Mouse (Mus musculus) MEL (cell line): ENCODE results near the gene Cntn3. TPM values are rescaled to one million over a fixed set of nuclear protein-coding genes. Genes with fewer than 3 reads are reported as not detected.

Experiments
- DNase-seq: peaks from one replicate; pipeline ENCODE4 v3.0.0; 2011; ENCODE audit warnings: low read depth, low spot score
- H3K27ac ChIP-seq: 2 replicates; pipeline ENCODE4 v1.5.1; 2012; ENCODE audit warnings: low read depth, mild to moderate bottlenecking, control low read depth, low read length, moderate library complexity; ENCODE audit not compliant: control insufficient read depth
- H3K27me3 ChIP-seq, 2 experiments: fragments of 150-350 bp in 1 of 2; sonication (generic) in 1 of 2; 2 replicates each; pipeline ENCODE4 v1.6.1; 2012; ENCODE audit warnings: low read length in 2 of 2, mild to moderate bottlenecking in 2 of 2, improper control_type of control experiment in 1 of 2, moderate library complexity in 1 of 2; ENCODE audit not compliant: insufficient read depth in 2 of 2, control insufficient read depth in 1 of 2
- H3K36me3 ChIP-seq, 2 experiments: 2 replicates each; pipeline ENCODE4 v1.6.1; 2012 to 2014; ENCODE audit warnings: low read length in 2 of 2, improper control_type of control experiment in 1 of 2, inconsistent platforms in 1 of 2, mild to moderate bottlenecking in 1 of 2; ENCODE audit not compliant: insufficient read depth in 2 of 2, control insufficient read depth in 1 of 2
- H3K4me1 ChIP-seq, 2 experiments: fragments of 150-350 bp in 1 of 2; sonication (generic) in 1 of 2; 2 replicates each; pipeline ENCODE4 v1.6.1; 2012; ENCODE audit warnings: low read length in 2 of 2, improper control_type of control experiment in 1 of 2, mild to moderate bottlenecking in 1 of 2; ENCODE audit not compliant: insufficient read depth in 2 of 2, control insufficient read depth in 1 of 2
- H3K4me3 ChIP-seq, 2 experiments: fragments of 150-350 bp in 1 of 2; sonication (generic) in 1 of 2; 2 replicates each; pipeline ENCODE4 v1.5.1; 2012; ENCODE audit warnings: low read depth in 2 of 2, low read length in 2 of 2, mild to moderate bottlenecking in 2 of 2, moderate library complexity in 2 of 2, control low read depth in 1 of 2, improper control_type of control experiment in 1 of 2; ENCODE audit not compliant: control insufficient read depth in 1 of 2, insufficient read depth in 1 of 2
- H3K79me2 ChIP-seq: 2 replicates; pipeline ENCODE4 v1.6.1; 2012; ENCODE audit warnings: mild to moderate bottlenecking, low read length, moderate library complexity; ENCODE audit not compliant: control insufficient read depth, poor library complexity, insufficient read depth
- H3K9ac ChIP-seq: 2 replicates; pipeline ENCODE4 v1.6.1; 2012; ENCODE audit warnings: low read depth, mild to moderate bottlenecking, control low read depth, low read length, moderate library complexity; ENCODE audit not compliant: control insufficient read depth, poor library complexity, severe bottlenecking
- H3K9me3 ChIP-seq: fragments of 150-350 bp; sonication (generic); replicated peaks from 2 replicates; pipeline ENCODE4 v1.6.1; 2012; ENCODE audit warnings: mild to moderate bottlenecking, low read length, improper control_type of control experiment, moderate library complexity; ENCODE audit not compliant: insufficient read depth
- BHLHE40 ChIP-seq: IDR thresholded peaks from 2 replicates; pipeline ENCODE4 v1.6.1; 2012; ENCODE audit warnings: low read depth, mild to moderate bottlenecking, inconsistent platforms, low read length, improper control_type of control experiment, borderline replicate concordance
- CHD1 ChIP-seq: IDR thresholded peaks from 2 replicates; pipeline ENCODE4 v1.6.1; 2012; ENCODE audit warnings: low read depth, mild to moderate bottlenecking, inconsistent platforms, low read length, improper control_type of control experiment
- CTCF ChIP-seq, 3 experiments: IDR thresholded peaks in 2 of 3; conservative IDR thresholded peaks in 1 of 3; 2 replicates each; pipeline ENCODE4 v1.5.1; 2011 to 2012; ENCODE audit warnings: low read length in 3 of 3, low read depth in 2 of 3, mild to moderate bottlenecking in 2 of 3, improper control_type of control experiment in 1 of 3, inconsistent platforms in 1 of 3, mixed read lengths in 1 of 3, moderate library complexity in 1 of 3; ENCODE audit not compliant: control insufficient read depth in 1 of 3, insufficient read depth in 1 of 3, poor library complexity in 1 of 3, severe bottlenecking in 1 of 3
- E2F4 ChIP-seq: IDR thresholded peaks from 2 replicates; pipeline ENCODE4 v1.6.1; 2011; ENCODE audit warnings: low read depth, low read length, improper control_type of control experiment, borderline replicate concordance
- ELF1 ChIP-seq: IDR thresholded peaks from 2 replicates; pipeline ENCODE4 v1.6.1; 2014; ENCODE audit warnings: low read depth, mild to moderate bottlenecking, inconsistent platforms, low read length, improper control_type of control experiment, moderate library complexity
- ETS1 ChIP-seq: IDR thresholded peaks from 2 replicates; pipeline ENCODE4 v1.6.1; 2012; ENCODE audit warnings: low read depth, mild to moderate bottlenecking, inconsistent platforms, low read length, improper control_type of control experiment, moderate library complexity
- GABPA ChIP-seq: IDR thresholded peaks from 2 replicates; pipeline ENCODE4 v1.6.1; 2012; ENCODE audit warnings: low read depth, mild to moderate bottlenecking, inconsistent platforms, low read length, improper control_type of control experiment, moderate library complexity
- GATA1 ChIP-seq: IDR thresholded peaks from 2 replicates; pipeline ENCODE4 v1.6.1; 2011; ENCODE audit warnings: low read depth, low read length, improper control_type of control experiment
- HCFC1 ChIP-seq: IDR thresholded peaks from 2 replicates; pipeline ENCODE4 v1.6.1; 2012; ENCODE audit warnings: low read depth, mild to moderate bottlenecking, inconsistent platforms, low read length, improper control_type of control experiment, moderate library complexity
- MAX ChIP-seq: IDR thresholded peaks from 2 replicates; pipeline ENCODE4 v1.6.1; 2011; ENCODE audit warnings: low read length, improper control_type of control experiment
- MAZ ChIP-seq: IDR thresholded peaks from 2 replicates; pipeline ENCODE4 v1.6.1; 2012; ENCODE audit warnings: low read depth, mild to moderate bottlenecking, inconsistent platforms, low read length, improper control_type of control experiment
- MXI1 ChIP-seq: IDR thresholded peaks from 2 replicates; pipeline ENCODE4 v1.6.1; 2011; ENCODE audit warnings: mild to moderate bottlenecking, low read depth, low read length, improper control_type of control experiment
- MYB ChIP-seq: IDR thresholded peaks from 2 replicates; pipeline ENCODE4 v1.6.1; 2011; ENCODE audit warnings: mild to moderate bottlenecking, low read depth, low read length, improper control_type of control experiment
- MYC ChIP-seq: IDR thresholded peaks from 2 replicates; pipeline ENCODE4 v1.6.1; 2011; ENCODE audit warnings: low read depth, mild to moderate bottlenecking, low read length, improper control_type of control experiment, moderate library complexity
- NELFE ChIP-seq: IDR thresholded peaks from 2 replicates; pipeline ENCODE4 v1.6.1; 2011; ENCODE audit warnings: low read depth, low read length, improper control_type of control experiment
- NRF1 ChIP-seq: IDR thresholded peaks from 2 replicates; pipeline ENCODE4 v1.6.1; 2014; ENCODE audit warnings: low read depth, mild to moderate bottlenecking, inconsistent platforms, low read length, improper control_type of control experiment, moderate library complexity; ENCODE audit not compliant: poor library complexity, insufficient read depth, severe bottlenecking
- POLR2A ChIP-seq, 2 experiments: IDR thresholded peaks; 2 replicates each; pipeline ENCODE4 v1.6.1; 2011 to 2012; ENCODE audit warnings: low read length in 2 of 2, mild to moderate bottlenecking in 2 of 2, control low read depth in 1 of 2, improper control_type of control experiment in 1 of 2, low read depth in 1 of 2, moderate library complexity in 1 of 2; ENCODE audit not compliant: control insufficient read depth in 1 of 2, insufficient read depth in 1 of 2, poor library complexity in 1 of 2
- RAD21 ChIP-seq: IDR thresholded peaks from 2 replicates; pipeline ENCODE4 v1.6.1; 2011; ENCODE audit warnings: mild to moderate bottlenecking, low read depth, low read length, improper control_type of control experiment
- RCOR1 ChIP-seq: IDR thresholded peaks from 2 replicates; pipeline ENCODE4 v1.6.1; 2012; ENCODE audit warnings: low read depth, mild to moderate bottlenecking, inconsistent platforms, low read length, improper control_type of control experiment
- SIN3A ChIP-seq: IDR thresholded peaks from 2 replicates; pipeline ENCODE4 v1.6.1; 2012; ENCODE audit warnings: low read length, improper control_type of control experiment, inconsistent platforms
- TAL1 ChIP-seq: IDR thresholded peaks from 2 replicates; pipeline ENCODE4 v1.6.1; 2012; ENCODE audit warnings: mild to moderate bottlenecking, inconsistent platforms, low read length, moderate library complexity, mixed read lengths
- TCF12 ChIP-seq: IDR thresholded peaks from 2 replicates; pipeline ENCODE4 v1.6.1; 2014; ENCODE audit warnings: low read depth, mild to moderate bottlenecking, inconsistent platforms, low read length, improper control_type of control experiment, moderate library complexity
- UBTF ChIP-seq: IDR thresholded peaks from 2 replicates; pipeline ENCODE4 v1.6.1; 2012; ENCODE audit warnings: low read depth, mild to moderate bottlenecking, inconsistent platforms, low read length, improper control_type of control experiment, moderate library complexity, borderline replicate concordance; ENCODE audit not compliant: insufficient read depth
- USF1 ChIP-seq: IDR thresholded peaks from 2 replicates; pipeline ENCODE4 v1.6.1; 2014; ENCODE audit warnings: low read depth, mild to moderate bottlenecking, inconsistent platforms, low read length, improper control_type of control experiment, moderate library complexity
- ZC3H11A ChIP-seq: IDR thresholded peaks from 2 replicates; pipeline ENCODE4 v1.6.1; 2012; ENCODE audit warnings: low read depth, mild to moderate bottlenecking, inconsistent platforms, low read length, improper control_type of control experiment
- ZKSCAN1 ChIP-seq: IDR thresholded peaks from 2 replicates; pipeline ENCODE4 v1.6.1; 2012; ENCODE audit warnings: low read depth, mild to moderate bottlenecking, inconsistent platforms, low read length, improper control_type of control experiment, moderate library complexity
- ZMIZ1 ChIP-seq: IDR thresholded peaks from 2 replicates; pipeline ENCODE4 v1.6.1; 2012; ENCODE audit warnings: low read depth, mild to moderate bottlenecking, inconsistent platforms, low read length, improper control_type of control experiment, moderate library complexity
- ZNF384 ChIP-seq: IDR thresholded peaks from 2 replicates; pipeline ENCODE4 v1.6.1; 2012; ENCODE audit warnings: low read depth, mild to moderate bottlenecking, inconsistent platforms, low read length, improper control_type of control experiment
- polyA plus RNA-seq, 2 experiments: library from polyadenylated mRNA; stranded (reverse) in 1 of 2; unstranded in 1 of 2; fragments of >175 nt in 1 of 2; fragments of >200 nt in 1 of 2; gene quantifications; 2 replicates each; pipeline versions ENCODE4 v1.2.1 to v1.2.4; 2012; ENCODE audit warnings: low replicate concordance in 2 of 2, low read depth in 1 of 2; ENCODE audit not compliant: insufficient read length in 2 of 2, insufficient read depth in 1 of 2, missing spikeins in 1 of 2
- total RNA-seq: library from RNA; depleted of rRNA; stranded (reverse); fragments of 300-350 nt; gene quantifications from 2 replicates; pipeline ENCODE4 v1.2.3, GENCODE M21; 2012

Gene Cntn3
- total and polyA plus RNA-seq, 3 experiments: 0.85 to 1.1 TPM; not detected in 1

GRCm38 (mm10) chr6:102478320-102479080 lies 94.4 kb downstream of the Cntn3 start:
- Histone ChIP-seq H3K4me3 (no peak overlapping the region), H3K4me1 (no peaks in the 10 kb centered on the region), H3K27me3 (no peaks in the 10 kb centered on the region), H3K27ac (no peak overlapping the region), H3K79me2 (no peaks in the 10 kb centered on the region), H3K9ac (no peak overlapping the region), H3K36me3 (no peaks in the 10 kb centered on the region), H3K9me3 (no peaks in the 10 kb centered on the region)
- no peak for DNase-seq
- no peak for TF ChIP-seq RCOR1
- TF ChIP-seq TAL1: no peak
- TF ChIP-seq E2F4: no peak
- no peak for TF ChIP-seq MAZ
- no peak for TF ChIP-seq MAX
- no peak for TF ChIP-seq MYB
- no peak for TF ChIP-seq ZMIZ1
- no peak for TF ChIP-seq RAD21
- TF ChIP-seq MXI1: no peak
- no peak for TF ChIP-seq ETS1
- no peak for TF ChIP-seq BHLHE40
- no peak for TF ChIP-seq GATA1
- TF ChIP-seq HCFC1: no peak
- no peak for TF ChIP-seq ZNF384

- H3K9me3 ChIP-seq: no peaks in the 10 kb centered on the region
- H3K4me1 ChIP-seq: no peaks in the 10 kb centered on the region
- no peaks in the 10 kb centered on the region; the same call in 1 of the 2 replicates for H3K79me2 ChIP-seq
- no peaks in the 10 kb centered on the region for H3K36me3 ChIP-seq
- no peaks in the 10 kb centered on the region for H3K27me3 ChIP-seq
- H3K27ac ChIP-seq: no peak overlapping the region
- DNase-seq: no peak
- TF ChIP-seq TCF12 (no peak), CTCF (IDR thresholded peaks at IDR 0.05 in 2 of 3, conservative IDR thresholded peaks at IDR 0.05 in 1 of 3; ENCODE audit: control insufficient read depth in 1 of 3, insufficient read depth in 1 of 3, low read depth in 2 of 3, low read length in 3 of 3, poor library complexity in 1 of 3, severe bottlenecking in 1 of 3) (no peak), POLR2A (IDR thresholded peaks at IDR 0.05; ENCODE audit: control insufficient read depth in 1 of 2, insufficient read depth in 1 of 2, low read depth in 1 of 2, low read length in 2 of 2, poor library complexity in 1 of 2) (no peak), ETS1 (no peak), ZNF384 (no peak), GABPA (no peak), ZMIZ1 (no peak), MYB (no peak), UBTF (no peak), MYC (no peak), NELFE (no peak), RCOR1 (no peak), ZC3H11A (no peak), ZKSCAN1 (no peak), NRF1 (no peak), USF1 (no peak), CHD1 (no peak), E2F4 (no peak), SIN3A (no peak), ELF1 (no peak)
- TF ChIP-seq, all 39 proteins: peak for 0
- H3K4me3 ChIP-seq: no peak overlapping the region
- no peak overlapping the region for H3K9ac ChIP-seq
Observed at GRCm38 (mm10) chr6:102438353-102438752, 134.5 kb downstream of the Cntn3 start.
